Mouse (Mus musculus) urinary bladder, postnatal 4 days (tissue): ENCODE results near the gene Abcg4.

Source experiments
- DNase-seq, 2 experiments: peaks; one replicate each; pipeline ENCODE4 v3.0.0; 2021 to 2022; ENCODE audit warnings: low spot score in 2 of 2

The Abcg4 gene

GRCm38 (mm10) chr9:44240399-44240798 is 48.0 kb downstream of the Abcg4 start, which contains the start of gene Ccdc153:
Gene Ccdc153, plus strand, starts transcription at chr9:44240676.
- no peak for DNase-seq

- no peak for DNase-seq
Observed at GRCm38 (mm10) chr9:44239447-44239846, 49.0 kb downstream of the Abcg4 start.

- DNase-seq: no peak
Observed at GRCm38 (mm10) chr9:44238501-44239190, 49.8 kb downstream of the Abcg4 start.

- no peak for DNase-seq
Observed at GRCm38 (mm10) chr9:44237128-44237527, 51.3 kb downstream of the Abcg4 start.

- no peak for DNase-seq
Observed at GRCm38 (mm10) chr9:44236601-44237000, 51.8 kb downstream of the Abcg4 start.

GRCm38 (mm10) chr9:44234479-44235427 is 53.7 kb downstream of the Abcg4 start:
- no peak for DNase-seq

GRCm38 (mm10) chr9:44233802-44234478 is 54.5 kb downstream of the Abcg4 start, which contains the start of gene Cbl:
Gene Cbl, minus strand, starts transcription at chr9:44234049.
- peak; percentile 99 for DNase-seq

GRCm38 (mm10) chr9:44233021-44233801 is 55.2 kb downstream of the Abcg4 start:
- DNase-seq: no peak

- no peak for DNase-seq
Observed at GRCm38 (mm10) chr9:44231609-44232008, 56.8 kb downstream of the Abcg4 start.

- DNase-seq: no peak
Observed at GRCm38 (mm10) chr9:44225993-44226392, 62.4 kb downstream of the Abcg4 start.
